In genomic region chr11:90665161-90665560, GRCm38 (mm10) we compare ENCODE assay signal across 7 mouse cellular contexts. TPM values are rescaled to one million over a fixed set of nuclear protein-coding genes. Genes with fewer than 3 reads are reported as not detected.
A peak's percentile ranks its signal among the peaks of the same experiment; 100 is the strongest.
DNase-seq lines count a peak whose midpoint lies in the region; ATAC-seq and TF ChIP-seq lines count a peak whose summit lies in the region.

No protein-coding gene starts in this region.

- WGBS in forebrain, postnatal 0 days = 6% methylated on average over 6 of the region's 6 CpGs

- no peaks in the 10 kb centered on the region for H3K27me3 ChIP-seq in forebrain, postnatal 0 days (ENCODE audit: insufficient read depth, low read length)

- no peaks in the 10 kb centered on the region for H3K36me3 ChIP-seq in forebrain, postnatal 0 days (ENCODE audit: insufficient read depth)

- no peak for TF ChIP-seq CTCF in forebrain, postnatal 0 days (IDR thresholded peaks at IDR 0.05; ENCODE audit: low read depth)

- peak; percentile 77 for ATAC-seq in forebrain, postnatal 0 days

- H3K4me3 ChIP-seq in forebrain, postnatal 0 days (ENCODE audit: low read depth, low read length) = no peak overlapping the region

- no peak overlapping the region for H3K4me2 ChIP-seq in forebrain, postnatal 0 days (ENCODE audit: low read depth)

- no peak overlapping the region for H3K9ac ChIP-seq in forebrain, postnatal 0 days

- no peaks in the 10 kb centered on the region for H3K4me1 ChIP-seq in forebrain, postnatal 0 days (ENCODE audit: insufficient read depth)

- H3K27ac ChIP-seq in forebrain, postnatal 0 days (ENCODE audit: low read depth, low read length) = peak overlapping the region; percentile 5; the same call in 1 of the 2 replicates

- peak; percentile 51 for DNase-seq in testis, postnatal 10 days (ENCODE audit: low spot score)
- DNase-seq in testis, postnatal 14 days (ENCODE audit: low spot score) = no peak
- DNase-seq in forebrain, postnatal 0 days = peak; percentile 49
- peak; percentile 47 for DNase-seq in kidney, postnatal 14 days
- peak; percentile 42 for DNase-seq in mesoderm, embryonic 11.5 days (ENCODE audit: low read depth, low spot score)
- no peak for DNase-seq in cerebellum, adult 11 months
- DNase-seq in spleen, postnatal 36 days (ENCODE audit: low spot score in 2 of 2) = no peak

- H3K9me3 ChIP-seq in forebrain, postnatal 0 days (ENCODE audit: low read length) = no peaks in the 10 kb centered on the region

RNA-seq across cellular contexts. Expression of gene Tom1l1, which starts 23.0 kb away (rescaled TPM):
- 11.5 and 12.5 TPM in 2 replicates for total RNA-seq in forebrain, postnatal 0 days (2014; rRNA removed)
- 12.5 and 16.2 TPM in 2 replicates for polyA plus RNA-seq in forebrain, postnatal 0 days (2015; fragmentation: Nextera tagmentation; extraction: Ambion mirVana)

RNA-seq across cellular contexts. Expression of gene Cox11, which starts 27.2 kb away (rescaled TPM):
- total RNA-seq in forebrain, postnatal 0 days (2014; rRNA removed) = 21.4 and 22.5 TPM in 2 replicates
- 30.9 and 36.9 TPM in 2 replicates for polyA plus RNA-seq in forebrain, postnatal 0 days (2015; fragmentation: Nextera tagmentation; extraction: Ambion mirVana)

RNA-seq across cellular contexts. Expression of gene Stxbp4, which starts 27.3 kb away (rescaled TPM):
- 9.2 and 10.5 TPM in 2 replicates for total RNA-seq in forebrain, postnatal 0 days (2014; rRNA removed)
- 4.2 and 8.1 TPM in 2 replicates for polyA plus RNA-seq in forebrain, postnatal 0 days (2015; fragmentation: Nextera tagmentation; extraction: Ambion mirVana)

Comparison
In these comparisons a context has a peak if more than half of its experiments do, and no peak if none do; other contexts are left out.
1. DNase-seq: peak in testis, postnatal 10 days (single experiment), forebrain, postnatal 0 days (single experiment), kidney, postnatal 14 days (single experiment) and mesoderm, embryonic 11.5 days (single experiment); none in testis, postnatal 14 days (single experiment), cerebellum, adult 11 months (single experiment) and spleen, postnatal 36 days (0 of 2).